Mouse (Mus musculus): ENCODE results near the gene Slc16a6. TPM values are rescaled to one million over a fixed set of nuclear protein-coding genes. Genes with fewer than 3 reads are reported as not detected.

Slc16a6 gene
- total and polyA plus RNA-seq, 2 experiments from 2014 or later = 6.3 to 11.5 TPM

GRCm38 (mm10) chr11:109426272-109426586, 47.2 kb downstream of the Slc16a6 start:
- Histone ChIP-seq H3K4me2 (ENCODE audit: low read depth, low read length, poor library complexity, severe bottlenecking) (peak overlapping the region; percentile 57), H3K36me3 (ENCODE audit: insufficient read depth, low read length) (peaks cover 6% of the 10 kb centered on the region), H3K4me1 (ENCODE audit: insufficient read depth, low read length) (peaks cover 6% of the 10 kb centered on the region; the same call in 1 of the 2 replicates), H3K27me3 (ENCODE audit: insufficient read depth, low read length) (no peaks in the 10 kb centered on the region), H3K9me3 (ENCODE audit: low read length) (no peaks in the 10 kb centered on the region), H3K27ac (ENCODE audit: low read depth, low read length) (peak overlapping the region; percentile 75), H3K4me3 (ENCODE audit: low read depth, low read length) (peak overlapping the region; percentile 57), H3K9ac (replicated peaks; ENCODE audit: low read length, poor library complexity, severe bottlenecking) (peak overlapping the region; percentile 70)
- TF ChIP-seq CTCF (IDR thresholded peaks at IDR 0.05) = no peak
- no peak for DNase-seq (ENCODE audit: low spot score)
- under 1% methylated on average over 11 of the region's 11 CpGs for WGBS
- no peak for ATAC-seq (ENCODE audit: low FRiP score)

- peak; percentile 96 for ATAC-seq (ENCODE audit: low FRiP score)
- Histone ChIP-seq H3K4me2 (ENCODE audit: low read depth, low read length, poor library complexity, severe bottlenecking) (peak within 1 kb of the TSS; percentile 57), H3K4me3 (ENCODE audit: low read depth, low read length) (peak within 1 kb of the TSS; percentile 57), H3K36me3 (ENCODE audit: insufficient read depth, low read length) (peaks cover 6% of the 10 kb centered on the region), H3K9ac (replicated peaks; ENCODE audit: low read length, poor library complexity, severe bottlenecking) (peak within 1 kb of the TSS; percentile 70), H3K27me3 (ENCODE audit: insufficient read depth, low read length) (no peaks in the 10 kb centered on the region), H3K9me3 (ENCODE audit: low read length) (no peaks in the 10 kb centered on the region), H3K4me1 (ENCODE audit: insufficient read depth, low read length) (peaks cover 6% of the 10 kb centered on the region; the same call in 1 of the 2 replicates), H3K27ac (ENCODE audit: low read depth, low read length) (peak within 1 kb of the TSS; percentile 75)
- DNase-seq (ENCODE audit: low spot score) = peak; percentile 99
- WGBS = under 1% methylated on average over 65 of the region's 65 CpGs
- peak; percentile 84 for TF ChIP-seq CTCF (IDR thresholded peaks at IDR 0.05)
Observed at GRCm38 (mm10) chr11:109425392-109426271, 47.8 kb downstream of the Slc16a6 start, which contains the start of gene Amz2. Gene Amz2 (plus strand): TSS chr11:109425946.

- 83% methylated on average over 1 of the region's 1 CpGs for WGBS
- no peaks in the 10 kb centered on the region for H3K36me3 ChIP-seq (ENCODE audit: insufficient read depth, low read length)
- no peak overlapping the region for H3K9ac ChIP-seq (replicated peaks; ENCODE audit: low read length, poor library complexity, severe bottlenecking)
- no peak overlapping the region for H3K27ac ChIP-seq (ENCODE audit: low read depth, low read length)
- peaks cover 6% of the 10 kb centered on the region; the same call in 1 of the 2 replicates for H3K4me1 ChIP-seq (ENCODE audit: insufficient read depth, low read length)
- H3K9me3 ChIP-seq (ENCODE audit: low read length) = no peaks in the 10 kb centered on the region
- no peaks in the 10 kb centered on the region for H3K27me3 ChIP-seq (ENCODE audit: insufficient read depth, low read length)
- ATAC-seq (ENCODE audit: low FRiP score) (no peak), DNase-seq (ENCODE audit: low spot score) (no peak)
- no peak for TF ChIP-seq CTCF (IDR thresholded peaks at IDR 0.05)
- no peak overlapping the region for H3K4me2 ChIP-seq (ENCODE audit: low read depth, low read length, poor library complexity, severe bottlenecking)
- no peak overlapping the region for H3K4me3 ChIP-seq (ENCODE audit: low read depth, low read length)
Observed at GRCm38 (mm10) chr11:109423294-109423693, 50.1 kb downstream of the Slc16a6 start.

DNA sequence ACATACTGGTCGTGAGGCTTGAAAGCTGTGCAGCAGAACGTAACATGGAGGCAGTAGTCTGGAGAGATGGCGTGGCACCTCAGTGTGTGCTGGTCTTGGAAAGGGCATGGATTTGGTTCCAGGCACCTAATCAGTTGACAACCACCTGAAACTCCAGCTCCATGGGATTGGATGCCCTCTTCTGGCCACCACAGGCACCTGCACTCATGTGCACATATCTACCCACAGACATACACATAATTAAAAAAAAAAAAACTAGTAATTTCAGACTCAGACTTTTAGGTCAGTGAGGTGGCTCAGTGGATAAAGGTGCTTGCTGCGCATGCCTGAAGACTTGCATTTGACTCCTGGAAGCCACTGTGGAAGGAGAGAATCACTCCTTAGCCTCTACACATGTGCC, 51.1 kb downstream of the Slc16a6 start:
- WGBS = 98% methylated on average over 4 of the region's 4 CpGs
- no peaks in the 10 kb centered on the region for H3K27me3 ChIP-seq (ENCODE audit: insufficient read depth, low read length)

GRCm38 (mm10) chr11:109421205-109421604, 52.2 kb downstream of the Slc16a6 start:
- Histone ChIP-seq H3K4me3 (ENCODE audit: low read depth, low read length) (no peak overlapping the region), H3K4me2 (ENCODE audit: low read depth, low read length, poor library complexity, severe bottlenecking) (no peak overlapping the region), H3K4me1 (ENCODE audit: insufficient read depth, low read length) (no peaks in the 10 kb centered on the region), H3K9ac (replicated peaks; ENCODE audit: low read length, poor library complexity, severe bottlenecking) (no peak overlapping the region), H3K27me3 (ENCODE audit: insufficient read depth, low read length) (no peaks in the 10 kb centered on the region), H3K9me3 (ENCODE audit: low read length) (no peaks in the 10 kb centered on the region), H3K27ac (ENCODE audit: low read depth, low read length) (no peak overlapping the region), H3K36me3 (ENCODE audit: insufficient read depth, low read length) (no peaks in the 10 kb centered on the region)
- TF ChIP-seq CTCF (IDR thresholded peaks at IDR 0.05) = no peak
- DNase-seq (ENCODE audit: low spot score) (no peak), ATAC-seq (ENCODE audit: low FRiP score) (no peak)
- WGBS = 87% methylated on average over 5 of the region's 5 CpGs

More for the DNA sequence above, 51.1 kb downstream of the Slc16a6 start:
- Histone ChIP-seq H3K36me3 (ENCODE audit: insufficient read depth, low read length) (no peaks in the 10 kb centered on the region), H3K9ac (replicated peaks; ENCODE audit: low read length, poor library complexity, severe bottlenecking) (no peak overlapping the region), H3K4me1 (ENCODE audit: insufficient read depth, low read length) (peaks cover 6% of the 10 kb centered on the region; the same call in 1 of the 2 replicates), H3K27ac (ENCODE audit: low read depth, low read length) (no peak overlapping the region), H3K4me3 (ENCODE audit: low read depth, low read length) (no peak overlapping the region), H3K9me3 (ENCODE audit: low read length) (no peaks in the 10 kb centered on the region), H3K4me2 (ENCODE audit: low read depth, low read length, poor library complexity, severe bottlenecking) (no peak overlapping the region)
- ATAC-seq (ENCODE audit: low FRiP score) = no peak
- no peak; the same call in 1 of the 2 replicates for TF ChIP-seq CTCF (IDR thresholded peaks at IDR 0.05)
- no peak for DNase-seq (ENCODE audit: low spot score)

- no peaks in the 10 kb centered on the region for H3K9me3 ChIP-seq (ENCODE audit: low read length)
- no peaks in the 10 kb centered on the region for H3K27me3 ChIP-seq (ENCODE audit: insufficient read depth, low read length)
- TF ChIP-seq CTCF (IDR thresholded peaks at IDR 0.05) = no peak
- no peak overlapping the region for H3K4me3 ChIP-seq (ENCODE audit: low read depth, low read length)
- H3K27ac ChIP-seq (ENCODE audit: low read depth, low read length) = no peak overlapping the region
- H3K9ac ChIP-seq (replicated peaks; ENCODE audit: low read length, poor library complexity, severe bottlenecking) = no peak overlapping the region
- no peaks in the 10 kb centered on the region for H3K36me3 ChIP-seq (ENCODE audit: insufficient read depth, low read length)
- DNase-seq (ENCODE audit: low spot score) (no peak), ATAC-seq (ENCODE audit: low FRiP score) (no peak)
- WGBS = 82% methylated on average over 14 of the region's 14 CpGs
- H3K4me2 ChIP-seq (ENCODE audit: low read depth, low read length, poor library complexity, severe bottlenecking) = no peak overlapping the region
- no peaks in the 10 kb centered on the region for H3K4me1 ChIP-seq (ENCODE audit: insufficient read depth, low read length)
Observed at GRCm38 (mm10) chr11:109420567-109420962, 52.8 kb downstream of the Slc16a6 start.
